Mouse (Mus musculus): ENCODE measurements at regions not wholly inside any gene's neighbourhood (a gene's known extent, or its start where the extent isn't known, plus 50 kb on each side); places are given as distances from the start of the nearest gene placed in this dataset.

GRCm38 (mm10) chr16:63104383-63104782, 250.3 kb downstream of the Pros1 start:
- no peaks in the 10 kb centered on the region for H3K4me1 ChIP-seq (ENCODE audit: control insufficient read depth, insufficient read depth, low read length)
- no peak overlapping the region for H3K4me3 ChIP-seq (replicated peaks; ENCODE audit: low read length)
- H3K27me3 ChIP-seq (ENCODE audit: control insufficient read depth, insufficient read depth, low read length), result no peaks in the 10 kb centered on the region
- H3K9ac ChIP-seq (ENCODE audit: low read depth, low read length, severe bottlenecking), result no peak overlapping the region
- no peak for ATAC-seq (ENCODE audit: low FRiP score, low read depth)
- H3K4me2 ChIP-seq (replicated peaks; ENCODE audit: low read depth, low read length, severe bottlenecking), result no peak overlapping the region
- no peaks in the 10 kb centered on the region for H3K36me3 ChIP-seq (ENCODE audit: control insufficient read depth, insufficient read depth, low read length)
- no peak for TF ChIP-seq POLR2A (IDR thresholded peaks at IDR 0.05; ENCODE audit: borderline replicate concordance, extremely low read depth, insufficient read depth, insufficient read length)
- DNase-seq (ENCODE audit: low spot score), result no peak
- WGBS, result 82% methylated on average over 5 of the region's 5 CpGs
- H3K9me3 ChIP-seq (ENCODE audit: control insufficient read depth, low read length), result no peaks in the 10 kb centered on the region
- no peak overlapping the region for H3K27ac ChIP-seq (replicated peaks; ENCODE audit: low read depth, low read length)

- ATAC-seq (ENCODE audit: low FRiP score, low read depth) (peak; percentile 82), DNase-seq (ENCODE audit: low spot score) (peak; percentile 63)
- Histone ChIP-seq H3K36me3 (ENCODE audit: control insufficient read depth, insufficient read depth, low read length) (no peaks in the 10 kb centered on the region), H3K4me3 (replicated peaks; ENCODE audit: low read length) (no peak overlapping the region), H3K27ac (replicated peaks; ENCODE audit: low read depth, low read length) (peak overlapping the region; percentile 15), H3K9me3 (ENCODE audit: control insufficient read depth, low read length) (no peaks in the 10 kb centered on the region), H3K27me3 (ENCODE audit: control insufficient read depth, insufficient read depth, low read length) (no peaks in the 10 kb centered on the region), H3K4me1 (ENCODE audit: control insufficient read depth, insufficient read depth, low read length) (no peaks in the 10 kb centered on the region), H3K9ac (ENCODE audit: low read depth, low read length, severe bottlenecking) (no peak overlapping the region), H3K4me2 (replicated peaks; ENCODE audit: low read depth, low read length, severe bottlenecking) (no peak overlapping the region; the same call in 1 of the 2 replicates)
- WGBS, result 43% methylated on average over 11 of the region's 11 CpGs
- no peak for TF ChIP-seq POLR2A (IDR thresholded peaks at IDR 0.05; ENCODE audit: borderline replicate concordance, extremely low read depth, insufficient read depth, insufficient read length)
Measured at GRCm38 (mm10) chr16:63104938-63105714, 251.0 kb downstream of the Pros1 start.

DNA sequence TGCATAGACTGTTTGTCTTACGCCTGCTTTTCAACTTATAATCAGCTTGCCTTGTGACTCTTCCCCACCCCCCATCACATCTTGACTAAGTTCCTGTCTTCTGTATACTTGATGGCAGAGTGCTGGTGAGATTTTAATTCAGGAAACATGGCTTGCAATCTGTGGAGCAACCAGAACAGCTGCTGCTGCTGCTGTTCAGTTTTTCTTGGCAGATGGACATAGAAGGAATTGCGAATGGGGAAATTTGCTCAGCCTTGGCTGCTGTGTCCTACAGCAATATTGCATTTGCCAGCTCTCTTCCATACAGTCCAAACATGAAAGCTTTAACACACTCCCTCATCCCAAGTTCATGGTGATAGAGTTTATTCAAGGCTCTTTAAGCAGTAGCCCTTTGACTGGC, 262.3 kb downstream of the Pros1 start:
- Histone ChIP-seq H3K27ac (replicated peaks; ENCODE audit: low read depth, low read length) (no peak overlapping the region), H3K9ac (ENCODE audit: low read depth, low read length, severe bottlenecking) (no peak overlapping the region), H3K27me3 (ENCODE audit: control insufficient read depth, insufficient read depth, low read length) (no peaks in the 10 kb centered on the region), H3K9me3 (ENCODE audit: control insufficient read depth, low read length) (no peaks in the 10 kb centered on the region), H3K4me2 (replicated peaks; ENCODE audit: low read depth, low read length, severe bottlenecking) (no peak overlapping the region), H3K4me3 (replicated peaks; ENCODE audit: low read length) (no peak overlapping the region), H3K36me3 (ENCODE audit: control insufficient read depth, insufficient read depth, low read length) (no peaks in the 10 kb centered on the region), H3K4me1 (ENCODE audit: control insufficient read depth, insufficient read depth, low read length) (no peaks in the 10 kb centered on the region)
- DNase-seq (ENCODE audit: low spot score), result peak; percentile 37
- 78% methylated on average over 2 of the region's 2 CpGs for WGBS
- ATAC-seq (ENCODE audit: low FRiP score, low read depth), result no peak
- no peak for TF ChIP-seq POLR2A (IDR thresholded peaks at IDR 0.05; ENCODE audit: borderline replicate concordance, extremely low read depth, insufficient read depth, insufficient read length)

GRCm38 (mm10) chr16:63118721-63119120, 264.6 kb downstream of the Pros1 start:
- Histone ChIP-seq H3K27ac (replicated peaks; ENCODE audit: low read depth, low read length) (no peak overlapping the region), H3K4me1 (ENCODE audit: control insufficient read depth, insufficient read depth, low read length) (no peaks in the 10 kb centered on the region), H3K9me3 (ENCODE audit: control insufficient read depth, low read length) (no peaks in the 10 kb centered on the region), H3K9ac (ENCODE audit: low read depth, low read length, severe bottlenecking) (no peak overlapping the region), H3K4me3 (replicated peaks; ENCODE audit: low read length) (no peak overlapping the region), H3K4me2 (replicated peaks; ENCODE audit: low read depth, low read length, severe bottlenecking) (no peak overlapping the region), H3K27me3 (ENCODE audit: control insufficient read depth, insufficient read depth, low read length) (no peaks in the 10 kb centered on the region), H3K36me3 (ENCODE audit: control insufficient read depth, insufficient read depth, low read length) (no peaks in the 10 kb centered on the region)
- no peak for TF ChIP-seq POLR2A (IDR thresholded peaks at IDR 0.05; ENCODE audit: borderline replicate concordance, extremely low read depth, insufficient read depth, insufficient read length)
- DNase-seq (ENCODE audit: low spot score), result no peak
- WGBS, result 70% methylated on average over 7 of the region's 7 CpGs
- ATAC-seq (ENCODE audit: low FRiP score, low read depth), result no peak

DNA sequence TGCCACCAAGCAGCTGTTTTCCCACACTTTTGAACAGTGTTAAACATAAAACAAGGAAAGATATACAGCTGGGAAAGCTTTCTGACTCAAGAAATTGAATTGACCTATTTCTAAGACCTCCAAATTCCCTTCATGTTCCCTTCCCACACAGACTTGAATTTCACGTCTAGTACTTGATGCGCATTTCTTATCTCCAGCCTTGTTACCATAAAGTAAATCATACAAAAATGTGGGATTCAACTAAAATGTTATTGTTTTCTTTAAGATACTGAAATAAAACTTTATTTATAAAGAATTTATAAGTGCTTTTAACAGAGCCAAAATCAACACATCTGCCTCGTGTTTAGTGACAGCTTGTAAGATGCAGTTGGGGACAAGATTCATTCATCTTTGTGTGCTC, 289.7 kb downstream of the Pros1 start:
- DNase-seq (ENCODE audit: low spot score), result no peak
- Histone ChIP-seq H3K27me3 (ENCODE audit: control insufficient read depth, insufficient read depth, low read length) (no peaks in the 10 kb centered on the region), H3K9me3 (ENCODE audit: control insufficient read depth, low read length) (no peaks in the 10 kb centered on the region), H3K36me3 (ENCODE audit: control insufficient read depth, insufficient read depth, low read length) (no peaks in the 10 kb centered on the region), H3K27ac (replicated peaks; ENCODE audit: low read depth, low read length) (no peak overlapping the region), H3K9ac (ENCODE audit: low read depth, low read length, severe bottlenecking) (no peak overlapping the region), H3K4me2 (replicated peaks; ENCODE audit: low read depth, low read length, severe bottlenecking) (no peak overlapping the region), H3K4me3 (replicated peaks; ENCODE audit: low read length) (no peak overlapping the region), H3K4me1 (ENCODE audit: control insufficient read depth, insufficient read depth, low read length) (no peaks in the 10 kb centered on the region)
- no peak for TF ChIP-seq POLR2A (IDR thresholded peaks at IDR 0.05; ENCODE audit: borderline replicate concordance, extremely low read depth, insufficient read depth, insufficient read length)
- no peak for ATAC-seq (ENCODE audit: low FRiP score, low read depth)
- WGBS, result 80% methylated on average over 3 of the region's 3 CpGs
